Mouse (Mus musculus) midbrain, embryonic 14.5 days (tissue): ENCODE measurements around the gene Nelfb. TPM values are rescaled to one million over a fixed set of nuclear protein-coding genes. Genes with fewer than 3 reads are reported as not detected.
A peak's percentile ranks its signal among the peaks of the same experiment; 100 is the strongest.

Experiments used
- ATAC-seq: fragments of 200-750 bp; cut with Nextera tagmentation; 2 replicates; pipeline ENCODE4 v1.8.0; 2017; ENCODE audit warnings: moderate number of reproducible peaks, moderate library complexity; ENCODE audit not compliant: low FRiP score, low TSS enrichment
- DNase-seq: peaks from one replicate; pipeline ENCODE4 v3.0.0-alpha.2; 2015
- H3K27ac ChIP-seq: fragments of 300-500 bp; sonication (generic); replicated peaks from 2 replicates; pipeline ENCODE4 v1.5.1; 2014; ENCODE audit warnings: mild to moderate bottlenecking, low read depth, low read length, moderate library complexity
- H3K27me3 ChIP-seq: fragments of 300-500 bp; sonication (generic); 2 replicates; pipeline ENCODE4 v1.6.1; 2014; ENCODE audit warnings: low read length, control low read depth, mixed read lengths; ENCODE audit not compliant: control insufficient read depth, insufficient read depth
- H3K36me3 ChIP-seq: fragments of 300-500 bp; sonication (generic); 2 replicates; pipeline ENCODE4 v1.6.1; 2014; ENCODE audit warnings: low read length, control low read depth; ENCODE audit not compliant: control insufficient read depth, insufficient read depth
- H3K4me1 ChIP-seq: fragments of 300-500 bp; sonication (generic); 2 replicates; pipeline ENCODE4 v1.6.1; 2014; ENCODE audit warnings: mild to moderate bottlenecking, antibody characterized with exemption, low read length, control low read depth; ENCODE audit not compliant: control insufficient read depth, insufficient read depth
- H3K4me2 ChIP-seq: fragments of 300-500 bp; sonication (generic); 2 replicates; pipeline ENCODE4 v1.6.1; 2014; ENCODE audit warnings: mild to moderate bottlenecking, low read length, moderate library complexity
- H3K4me3 ChIP-seq: fragments of 300-500 bp; sonication (generic); replicated peaks from 2 replicates; pipeline ENCODE4 v1.5.1; 2014; ENCODE audit warnings: low read depth, low read length
- H3K9ac ChIP-seq: fragments of 300-500 bp; sonication (generic); replicated peaks from 2 replicates; pipeline ENCODE4 v1.6.1; 2014; ENCODE audit warnings: mild to moderate bottlenecking, low read length, moderate library complexity
- H3K9me3 ChIP-seq: fragments of 300-500 bp; sonication (generic); 2 replicates; pipeline ENCODE4 v1.6.1; 2016; ENCODE audit warnings: low read length, control low read depth, mixed read lengths; ENCODE audit not compliant: control insufficient read depth
- WGBS: fragments of 180-500 bp; shearing (Covaris S2); extraction: QIAGEN DNeasy Blood & Tissue Kit; methylation state at CpG from one replicate; pipeline ENCODE4 v1.1.7; 2014; 5-methylcytosine and 5-hydroxymethylcytosine counted together
- polyA plus RNA-seq: library from polyadenylated mRNA; unstranded; fragments of >200 nt; fragmentation: Nextera tagmentation; extraction: Ambion mirVana; gene quantifications from 2 replicates; pipeline ENCODE4 v1.2.1, GENCODE M21; 2014

Gene Nelfb
- polyA plus RNA-seq, 1 experiment from 2014 or later = 98.7 TPM

DNA sequence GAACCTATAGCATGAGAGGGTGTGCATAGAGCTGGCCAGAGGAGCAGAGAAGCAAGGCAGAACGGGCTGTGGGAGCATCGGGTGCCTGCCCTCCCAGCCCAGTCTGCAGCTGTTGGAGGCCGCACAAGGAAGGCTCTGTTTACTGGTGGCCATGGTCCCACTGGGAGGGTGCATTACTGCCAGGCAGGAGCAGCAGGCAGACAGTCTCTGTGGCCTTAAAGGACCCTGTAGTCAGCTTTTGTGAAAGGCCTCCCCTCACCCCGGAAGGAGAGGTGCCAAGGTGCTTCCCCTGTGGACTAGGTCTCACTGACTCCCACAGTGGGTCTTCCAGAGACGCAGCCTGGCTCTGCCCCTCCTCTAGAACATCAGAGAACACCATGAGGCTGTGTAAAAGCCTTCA lies 15.6 kb upstream of the Nelfb start:
- peaks cover 15% of the 10 kb centered on the region for H3K4me1 ChIP-seq
- no peak overlapping the region for H3K4me2 ChIP-seq
- no peaks in the 10 kb centered on the region for H3K9me3 ChIP-seq
- H3K9ac ChIP-seq = no peak overlapping the region
- H3K27ac ChIP-seq = no peak overlapping the region
- peaks cover 2% of the 10 kb centered on the region for H3K36me3 ChIP-seq
- H3K27me3 ChIP-seq = no peaks in the 10 kb centered on the region
- ATAC-seq = no peak
- H3K4me3 ChIP-seq = no peak overlapping the region
- WGBS = 81% methylated on average over 5 of the region's 5 CpGs
- no peak for DNase-seq

DNA sequence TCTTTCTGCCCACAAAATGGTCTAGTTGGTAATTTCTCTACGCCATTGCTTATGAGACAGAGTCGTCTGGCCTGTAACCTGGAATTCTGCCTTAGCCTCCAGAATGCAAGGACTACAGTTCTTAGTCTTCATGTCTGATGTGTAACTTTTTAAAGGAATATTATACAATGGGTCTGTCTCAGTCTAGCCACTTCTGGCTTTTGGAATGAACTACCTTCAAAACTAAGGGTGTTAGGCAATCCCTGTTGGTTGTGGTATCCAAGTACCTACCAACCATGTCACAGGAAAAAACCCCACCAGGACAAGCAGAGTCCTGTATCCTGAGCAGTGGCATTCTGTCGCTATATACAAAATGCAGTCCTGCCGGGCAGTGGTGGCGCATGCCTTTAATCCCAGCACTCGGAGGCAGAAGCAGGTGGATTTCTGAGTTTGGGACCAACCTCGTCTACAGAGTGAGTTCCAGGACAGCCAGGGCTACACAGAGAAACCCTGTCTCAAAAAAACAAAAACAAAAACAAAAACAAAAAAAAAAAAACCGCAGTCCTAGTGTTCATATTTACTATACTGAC lies 14.6 kb upstream of the Nelfb start:
- H3K36me3 ChIP-seq = peaks cover 6% of the 10 kb centered on the region
- H3K27me3 ChIP-seq = no peaks in the 10 kb centered on the region
- peak overlapping the region; percentile 56 for H3K4me2 ChIP-seq
- no peak for DNase-seq
- H3K9ac ChIP-seq = no peak overlapping the region
- peaks cover 15% of the 10 kb centered on the region for H3K4me1 ChIP-seq
- H3K4me3 ChIP-seq = no peak overlapping the region; the same call in 1 of the 2 replicates
- no peaks in the 10 kb centered on the region for H3K9me3 ChIP-seq
- H3K27ac ChIP-seq = peak overlapping the region; percentile 99
- no peak for ATAC-seq
- 71% methylated on average over 8 of the region's 8 CpGs for WGBS

- peaks cover 6% of the 10 kb centered on the region for H3K36me3 ChIP-seq
- H3K4me1 ChIP-seq = peaks cover 15% of the 10 kb centered on the region
- H3K4me3 ChIP-seq = peak overlapping the region; percentile 84
- ATAC-seq (peak; percentile 97), DNase-seq (peak; percentile 100)
- WGBS = 2% methylated on average over 41 of the region's 41 CpGs
- no peaks in the 10 kb centered on the region for H3K9me3 ChIP-seq
- peak overlapping the region; percentile 56 for H3K4me2 ChIP-seq
- peak overlapping the region; percentile 62 for H3K9ac ChIP-seq
- H3K27me3 ChIP-seq = no peaks in the 10 kb centered on the region
- H3K27ac ChIP-seq = peak overlapping the region; percentile 99
Observed at GRCm38 (mm10) chr2:25224766-25225752, 13.8 kb upstream of the Nelfb start.

DNA sequence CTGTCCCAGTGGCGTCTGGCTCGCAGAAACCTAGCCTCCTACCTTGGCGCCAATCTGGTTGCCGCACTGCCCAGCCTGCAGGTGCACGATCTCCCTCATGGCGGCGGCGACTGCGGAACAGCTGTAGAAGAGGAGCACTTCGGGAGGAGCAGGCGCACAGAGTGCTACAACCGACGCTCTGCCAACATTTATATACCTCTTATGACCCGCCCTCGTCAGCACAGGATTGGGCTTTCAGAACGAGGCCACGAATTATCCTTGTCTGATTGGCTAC lies 13.1 kb upstream of the Nelfb start, which contains the start of gene Tubb4b:
Gene Tubb4b, minus strand, starts transcription at position 211 of the 274 bp plus-strand sequence.
- no peaks in the 10 kb centered on the region for H3K27me3 ChIP-seq
- H3K9ac ChIP-seq = peak within 1 kb of the TSS; percentile 80
- H3K9me3 ChIP-seq = no peaks in the 10 kb centered on the region
- DNase-seq (no peak), ATAC-seq (no peak)
- H3K36me3 ChIP-seq = peaks cover 6% of the 10 kb centered on the region
- peak within 1 kb of the TSS; percentile 84 for H3K4me3 ChIP-seq
- peak within 1 kb of the TSS; percentile 99 for H3K27ac ChIP-seq
- H3K4me2 ChIP-seq = peak within 1 kb of the TSS; percentile 90
- H3K4me1 ChIP-seq = peaks cover 15% of the 10 kb centered on the region
- 0% methylated on average over 17 of the region's 17 CpGs for WGBS

- Histone ChIP-seq H3K9ac (peak overlapping the region; percentile 80), H3K9me3 (no peaks in the 10 kb centered on the region), H3K27me3 (no peaks in the 10 kb centered on the region), H3K4me2 (peak overlapping the region; percentile 90), H3K27ac (peak overlapping the region; percentile 89), H3K4me1 (peaks cover 15% of the 10 kb centered on the region), H3K36me3 (peaks cover 6% of the 10 kb centered on the region), H3K4me3 (peak overlapping the region; percentile 84)
- ATAC-seq = peak; percentile 22
- no peak for DNase-seq
- 2% methylated on average over 52 of the region's 53 CpGs for WGBS
Observed at GRCm38 (mm10) chr2:25223681-25224491, 12.6 kb upstream of the Nelfb start.

DNA sequence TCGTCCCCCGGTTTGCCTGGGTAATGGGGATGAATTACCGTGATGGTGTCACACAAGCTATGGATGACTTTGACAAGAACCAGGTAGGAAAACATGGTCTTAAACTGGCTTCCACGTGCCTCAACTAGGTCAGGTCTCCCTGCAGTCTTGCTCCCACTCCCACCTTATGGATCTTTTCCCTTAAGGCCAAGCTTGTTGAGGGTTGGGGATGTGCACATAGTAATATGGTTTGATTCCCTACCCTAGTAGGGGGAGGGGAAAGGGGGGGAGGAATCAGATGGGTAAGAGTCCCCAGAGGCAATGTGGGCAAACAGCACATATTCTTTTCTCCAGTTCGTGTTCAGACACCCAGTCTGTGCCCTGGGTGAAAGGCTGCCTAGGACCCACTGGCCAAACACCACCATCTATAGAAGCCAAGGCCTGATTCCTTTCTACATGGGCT lies 10.1 kb upstream of the Nelfb start:
- DNase-seq = no peak
- 74% methylated on average over 5 of the region's 5 CpGs for whole genome bisulfite sequencing
- no peak overlapping the region for H3K4me3 ChIP-seq

GRCm38 (mm10) chr2:25218445-25218844 lies 7.2 kb upstream of the Nelfb start, which contains the start of gene Fam166a:
TSS of gene Fam166a (plus strand) at chr2:25218745.
- peaks cover 6% of the 10 kb centered on the region for H3K36me3 ChIP-seq
- no peak within 1 kb of the TSS for H3K9ac ChIP-seq
- H3K9me3 ChIP-seq = no peaks in the 10 kb centered on the region
- no peak within 1 kb of the TSS for H3K4me2 ChIP-seq
- no peak for ATAC-seq
- peaks cover 3% of the 10 kb centered on the region for H3K4me1 ChIP-seq
- no peak within 1 kb of the TSS for H3K27ac ChIP-seq
- no peak within 1 kb of the TSS for H3K4me3 ChIP-seq
- DNase-seq = no peak
- no peaks in the 10 kb centered on the region for H3K27me3 ChIP-seq

More for the DNA sequence above, 10.1 kb upstream of the Nelfb start:
- Histone ChIP-seq H3K4me1 (peaks cover 15% of the 10 kb centered on the region), H3K9me3 (no peaks in the 10 kb centered on the region), H3K9ac (no peak overlapping the region), H3K27me3 (no peaks in the 10 kb centered on the region), H3K27ac (no peak overlapping the region), H3K4me2 (no peak overlapping the region), H3K36me3 (peaks cover 6% of the 10 kb centered on the region)
- no peak for ATAC-seq

- Histone ChIP-seq H3K4me3 (no peak overlapping the region), H3K27me3 (no peaks in the 10 kb centered on the region), H3K27ac (no peak overlapping the region), H3K9ac (no peak overlapping the region), H3K9me3 (no peaks in the 10 kb centered on the region), H3K4me2 (no peak overlapping the region), H3K4me1 (no peaks in the 10 kb centered on the region), H3K36me3 (peaks cover 6% of the 10 kb centered on the region)
- ATAC-seq (no peak), DNase-seq (no peak)
- WGBS = 60% methylated on average over 2 of the region's 2 CpGs
Observed at GRCm38 (mm10) chr2:25217666-25218065, 6.4 kb upstream of the Nelfb start.
